Mouse (Mus musculus) embryonic fibroblast, embryonic 13.5 days (primary cell): Measurements from ENCODE around the gene Skida1.

ENCODE experiments used
- CTCF ChIP-seq: IDR thresholded peaks from 2 replicates; pipeline ENCODE4 v1.5.1; 2011; ENCODE audit warnings: mild to moderate bottlenecking, control low read depth, low read length, moderate library complexity, borderline replicate concordance; ENCODE audit not compliant: insufficient read depth
- POLR2A ChIP-seq: IDR thresholded peaks from 2 replicates; pipeline ENCODE4 v1.6.1; 2011; ENCODE audit warnings: low read depth, mild to moderate bottlenecking, control low read depth, low read length, moderate library complexity

- no peak for TF ChIP-seq CTCF
- no peak for TF ChIP-seq POLR2A
These were observed 3.6 kb downstream of the Skida1 start for GRCm38 (mm10) chr2:18045143-18045780.
